Mouse (Mus musculus): Measurements from ENCODE around the gene Bicc1.

- no peak for TF ChIP-seq CTCF (IDR thresholded peaks at IDR 0.05; ENCODE audit: low read depth)
- no peak for TF ChIP-seq EP300 (IDR thresholded peaks at IDR 0.05; ENCODE audit: low read depth)
Measured at GRCm38 (mm10) chr10:71194713-71195112, 35.2 kb upstream of the Bicc1 start.
